Mouse (Mus musculus) kidney, postnatal 10 days (tissue): ENCODE results near the gene Smyd1.

Experiments used
- DNase-seq: peaks from one replicate; pipeline ENCODE4 v3.0.0; 2021; ENCODE audit warnings: mixed read lengths

The Smyd1 gene

GRCm38 (mm10) chr6:71257375-71257774, 64.7 kb downstream of the Smyd1 start:
- no peak for DNase-seq

GRCm38 (mm10) chr6:71256166-71256565, 65.9 kb downstream of the Smyd1 start:
- no peak for DNase-seq

- no peak for DNase-seq
Observed at GRCm38 (mm10) chr6:71254456-71254855, 67.6 kb downstream of the Smyd1 start.

- no peak for DNase-seq
Observed at GRCm38 (mm10) chr6:71250951-71251350, 71.1 kb downstream of the Smyd1 start.

GRCm38 (mm10) chr6:71249615-71250014, 72.4 kb downstream of the Smyd1 start:
- DNase-seq = no peak

GRCm38 (mm10) chr6:71248420-71248819, 73.6 kb downstream of the Smyd1 start:
- no peak for DNase-seq

GRCm38 (mm10) chr6:71243258-71243657, 78.8 kb downstream of the Smyd1 start:
- no peak for DNase-seq

- DNase-seq = no peak
Observed at GRCm38 (mm10) chr6:71242811-71243210, 79.2 kb downstream of the Smyd1 start.

GRCm38 (mm10) chr6:71240831-71241230, 81.2 kb downstream of the Smyd1 start:
- DNase-seq = no peak

GRCm38 (mm10) chr6:71239069-71239750, 82.8 kb downstream of the Smyd1 start:
- DNase-seq = no peak

- no peak for DNase-seq
Observed at GRCm38 (mm10) chr6:71237031-71237431, 85.0 kb downstream of the Smyd1 start.

GRCm38 (mm10) chr6:71236506-71236905, 85.5 kb downstream of the Smyd1 start:
- no peak for DNase-seq

GRCm38 (mm10) chr6:71235944-71236343, 86.1 kb downstream of the Smyd1 start:
- DNase-seq = no peak

GRCm38 (mm10) chr6:71235121-71235520, 86.9 kb downstream of the Smyd1 start:
- no peak for DNase-seq

GRCm38 (mm10) chr6:71227157-71227770, 94.8 kb downstream of the Smyd1 start:
- DNase-seq = peak; percentile 34

GRCm38 (mm10) chr6:71226544-71226943, 95.5 kb downstream of the Smyd1 start:
- no peak for DNase-seq

GRCm38 (mm10) chr6:71224184-71224943, 97.7 kb downstream of the Smyd1 start:
- no peak for DNase-seq

- DNase-seq = no peak
Observed at GRCm38 (mm10) chr6:71221501-71221900, 100.5 kb downstream of the Smyd1 start.

- DNase-seq = no peak
Observed at GRCm38 (mm10) chr6:71212471-71212870, 109.6 kb downstream of the Smyd1 start.

GRCm38 (mm10) chr6:71211917-71212316, 110.1 kb downstream of the Smyd1 start:
- no peak for DNase-seq

- no peak for DNase-seq
Observed at GRCm38 (mm10) chr6:71208691-71209090, 113.3 kb downstream of the Smyd1 start.

- DNase-seq = no peak
Observed at GRCm38 (mm10) chr6:71204166-71204565, 117.9 kb downstream of the Smyd1 start.

- no peak for DNase-seq
Observed at GRCm38 (mm10) chr6:71203674-71204073, 118.4 kb downstream of the Smyd1 start.

GRCm38 (mm10) chr6:71201925-71202324, 120.1 kb downstream of the Smyd1 start:
- DNase-seq = no peak
